Mouse (Mus musculus): ENCODE data around the gene Gpr15. TPM values are rescaled to one million over a fixed set of nuclear protein-coding genes. Genes with fewer than 3 reads are reported as not detected.
A peak's percentile ranks its signal among the peaks of the same experiment; 100 is the strongest.

Gene Gpr15
- polyA plus RNA-seq, 1 experiment from 2014 or later, result not detected

DNA sequence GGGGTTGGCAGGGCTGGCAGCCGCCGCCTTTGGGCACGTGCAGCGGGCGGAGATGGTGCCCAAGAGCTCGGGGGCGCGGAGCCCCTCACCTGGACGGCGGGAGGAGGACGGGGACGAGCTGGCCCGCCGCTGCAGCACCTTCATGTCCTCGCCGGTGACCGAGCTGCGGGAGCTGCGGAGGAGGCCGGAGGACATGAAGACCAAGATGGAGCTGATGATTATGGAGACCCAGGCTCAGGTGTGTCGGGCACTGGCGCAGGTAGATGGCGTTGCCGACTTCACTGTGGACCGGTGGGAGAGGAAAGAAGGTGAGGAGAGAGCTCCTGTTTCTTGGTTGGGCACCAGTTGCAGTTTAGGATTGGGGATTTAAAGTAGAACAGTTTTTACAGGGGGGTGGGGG is 48.2 kb downstream of the Gpr15 start:
- Histone ChIP-seq H3K4me1 (ENCODE audit: control insufficient read depth in 2 of 2, insufficient read depth in 2 of 2, low read length in 2 of 2) (peaks cover 2 to 23% of the 10 kb centered on the region in 2 experiments), H3K36me3 (ENCODE audit: control insufficient read depth, insufficient read depth, low read length) (peaks cover 27% of the 10 kb centered on the region), H3K4me2 (ENCODE audit: low read length) (peak overlapping the region; percentile 83), H3K9ac (ENCODE audit: low read length) (peak overlapping the region; percentile 89), H3K4me3 (ENCODE audit: control insufficient read depth in 1 of 2, insufficient read depth in 1 of 2, low read depth in 1 of 2, low read length in 2 of 2) (peak overlapping the region; percentile 92 to 93), H3K27ac (replicated peaks in 1 of 2; ENCODE audit: control insufficient read depth in 1 of 2, insufficient read depth in 1 of 2, low read depth in 2 of 2, low read length in 2 of 2) (peak overlapping the region; percentile 85 to 91; a peak in 3 of 4 replicates), H3K9me3 (ENCODE audit: control insufficient read depth, low read length) (no peaks in the 10 kb centered on the region), H3K27me3 (ENCODE audit: control insufficient read depth, insufficient read depth, low read length) (no peaks in the 10 kb centered on the region)
- 1% methylated on average over 25 of the region's 25 CpGs for WGBS
- no peak for ATAC-seq (ENCODE audit: insufficient number of reproducible peaks, insufficient read depth, low FRiP score, low read depth)

- peak within 1 kb of the TSS; percentile 92 to 93 for H3K4me3 ChIP-seq (ENCODE audit: control insufficient read depth in 1 of 2, insufficient read depth in 1 of 2, low read depth in 1 of 2, low read length in 2 of 2)
- peaks cover 2 to 23% of the 10 kb centered on the region in 2 experiments for H3K4me1 ChIP-seq (ENCODE audit: control insufficient read depth in 2 of 2, insufficient read depth in 2 of 2, low read length in 2 of 2)
- H3K27me3 ChIP-seq (ENCODE audit: control insufficient read depth, insufficient read depth, low read length), result no peaks in the 10 kb centered on the region
- peaks cover 21% of the 10 kb centered on the region for H3K36me3 ChIP-seq (ENCODE audit: control insufficient read depth, insufficient read depth, low read length)
- H3K9ac ChIP-seq (ENCODE audit: low read length), result peak within 1 kb of the TSS; percentile 89
- H3K9me3 ChIP-seq (ENCODE audit: control insufficient read depth, low read length), result no peaks in the 10 kb centered on the region
- peak; percentile 97 for ATAC-seq (ENCODE audit: insufficient number of reproducible peaks, insufficient read depth, low FRiP score, low read depth)
- H3K27ac ChIP-seq (replicated peaks in 1 of 2; ENCODE audit: control insufficient read depth in 1 of 2, insufficient read depth in 1 of 2, low read depth in 2 of 2, low read length in 2 of 2), result peak within 1 kb of the TSS; percentile 85 to 91
- WGBS, result under 1% methylated on average over 47 of the region's 51 CpGs
- peak within 1 kb of the TSS; percentile 83 for H3K4me2 ChIP-seq (ENCODE audit: low read length)
Observed at GRCm38 (mm10) chr16:58669917-58670630, 48.8 kb downstream of the Gpr15 start, which contains the start of gene Cpox. Cpox (plus strand) TSS chr16:58670292.

DNA sequence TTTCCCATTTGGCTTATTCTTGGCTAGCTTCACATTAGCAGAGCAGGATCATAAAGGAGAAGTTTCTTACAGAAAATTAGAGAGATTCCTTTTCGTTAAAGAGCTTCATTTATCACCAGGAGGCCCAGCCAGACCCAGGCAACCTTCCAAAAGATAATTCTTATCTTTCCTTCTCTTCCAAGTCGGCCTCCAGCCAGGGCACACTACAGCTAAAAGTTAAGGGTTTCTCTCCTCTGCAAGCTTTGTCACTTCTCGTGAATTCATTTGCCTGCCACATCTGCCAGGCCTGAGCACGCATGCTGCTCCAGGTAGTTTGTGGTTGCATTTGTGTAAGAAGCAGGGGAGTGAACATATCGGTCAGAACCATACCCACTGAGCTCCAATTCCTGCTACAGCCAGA is 49.6 kb downstream of the Gpr15 start:
- peaks cover 13% of the 10 kb centered on the region for H3K36me3 ChIP-seq (ENCODE audit: control insufficient read depth, insufficient read depth, low read length)
- no peaks in the 10 kb centered on the region for H3K9me3 ChIP-seq (ENCODE audit: control insufficient read depth, low read length)
- peak overlapping the region in 1 of 2 experiments; percentile 92; a peak in 2 of 4 replicates for H3K4me3 ChIP-seq (ENCODE audit: control insufficient read depth in 1 of 2, insufficient read depth in 1 of 2, low read depth in 1 of 2, low read length in 2 of 2)
- peak overlapping the region; percentile 76 to 91 for H3K27ac ChIP-seq (replicated peaks in 1 of 2; ENCODE audit: control insufficient read depth in 1 of 2, insufficient read depth in 1 of 2, low read depth in 2 of 2, low read length in 2 of 2)
- peaks cover 2 to 23% of the 10 kb centered on the region in 2 experiments for H3K4me1 ChIP-seq (ENCODE audit: control insufficient read depth in 2 of 2, insufficient read depth in 2 of 2, low read length in 2 of 2)
- ATAC-seq (ENCODE audit: insufficient number of reproducible peaks, insufficient read depth, low FRiP score, low read depth), result no peak
- peak overlapping the region; percentile 89 for H3K9ac ChIP-seq (ENCODE audit: low read length)
- H3K27me3 ChIP-seq (ENCODE audit: control insufficient read depth, insufficient read depth, low read length), result no peaks in the 10 kb centered on the region
- H3K4me2 ChIP-seq (ENCODE audit: low read length), result peak overlapping the region; percentile 83
- 4% methylated on average over 5 of the region's 5 CpGs for WGBS

DNA sequence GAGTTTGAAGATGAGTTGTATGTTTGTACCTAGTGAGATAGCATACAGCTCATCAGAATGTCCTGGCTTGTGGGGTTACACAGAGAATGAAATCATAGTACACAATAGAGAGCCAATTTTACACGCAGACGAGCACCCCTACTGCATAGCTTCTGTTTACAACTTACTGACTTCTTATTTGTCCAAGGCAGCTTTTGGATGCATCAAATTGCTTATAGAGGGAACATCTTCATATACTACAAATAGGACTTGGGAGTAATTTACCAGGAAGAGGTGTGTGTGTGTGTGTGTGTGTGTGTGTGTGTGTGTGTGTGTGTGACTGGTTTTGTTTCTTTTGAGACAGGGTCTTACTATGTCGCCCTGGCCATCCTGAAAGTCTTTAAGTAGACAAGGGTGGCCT is 50.3 kb downstream of the Gpr15 start:
- Histone ChIP-seq H3K27ac (replicated peaks in 1 of 2; ENCODE audit: control insufficient read depth in 1 of 2, insufficient read depth in 1 of 2, low read depth in 2 of 2, low read length in 2 of 2) (peak overlapping the region in 1 of 2 experiments; percentile 91; a peak in 2 of 4 replicates), H3K36me3 (ENCODE audit: control insufficient read depth, insufficient read depth, low read length) (peaks cover 6% of the 10 kb centered on the region), H3K9me3 (ENCODE audit: control insufficient read depth, low read length) (no peaks in the 10 kb centered on the region), H3K4me3 (ENCODE audit: control insufficient read depth in 1 of 2, insufficient read depth in 1 of 2, low read depth in 1 of 2, low read length in 2 of 2) (no peak overlapping the region), H3K27me3 (ENCODE audit: control insufficient read depth, insufficient read depth, low read length) (no peaks in the 10 kb centered on the region), H3K9ac (ENCODE audit: low read length) (no peak overlapping the region), H3K4me1 (ENCODE audit: control insufficient read depth in 2 of 2, insufficient read depth in 2 of 2, low read length in 2 of 2) (peaks cover 2 to 23% of the 10 kb centered on the region in 2 experiments), H3K4me2 (ENCODE audit: low read length) (no peak overlapping the region)
- 73% methylated on average over 3 of the region's 3 CpGs for whole genome bisulfite sequencing
- ATAC-seq (ENCODE audit: insufficient number of reproducible peaks, insufficient read depth, low FRiP score, low read depth), result no peak

Small RNAs within 50 kb of the gene (microRNA-seq; reads per million reads assigned to microRNA genes)
- gene Gm27564, result not detected

Other genes with a start within 250 kb of the Gpr15 start
- 11.4 and 16.0 TPM in 2 replicates for gene St3gal6, start 194.8 kb downstream of the Gpr15 start, polyA plus RNA-seq (2014; fragmentation: Nextera tagmentation; extraction: Ambion mirVana)
- not detected in 2 replicates for gene Gm813, start 102.1 kb downstream of the Gpr15 start, polyA plus RNA-seq (2014; fragmentation: Nextera tagmentation; extraction: Ambion mirVana)
- not detected in 2 replicates for gene E330017A01Rik, start 80.3 kb downstream of the Gpr15 start, polyA plus RNA-seq (2014; fragmentation: Nextera tagmentation; extraction: Ambion mirVana)
- gene Cpox, start 48.8 kb downstream of the Gpr15 start, polyA plus RNA-seq (2014; fragmentation: Nextera tagmentation; extraction: Ambion mirVana), result 38.4 and 41.3 TPM in 2 replicates
- gene Cldnd1, start 8.8 kb upstream of the Gpr15 start, polyA plus RNA-seq (2014; fragmentation: Nextera tagmentation; extraction: Ambion mirVana), result 106 and 111 TPM in 2 replicates
- gene Olfr172, start 44.1 kb upstream of the Gpr15 start, polyA plus RNA-seq (2014; fragmentation: Nextera tagmentation; extraction: Ambion mirVana), result not detected in 2 replicates
- gene Olfr173, start 81.2 kb upstream of the Gpr15 start, polyA plus RNA-seq (2014; fragmentation: Nextera tagmentation; extraction: Ambion mirVana), result not detected in 2 replicates
- gene Olfr175-ps1, start 107.7 kb upstream of the Gpr15 start, polyA plus RNA-seq (2014; fragmentation: Nextera tagmentation; extraction: Ambion mirVana), result not detected in 2 replicates
- not detected in 2 replicates for gene Olfr177, start 155.7 kb upstream of the Gpr15 start, polyA plus RNA-seq (2014; fragmentation: Nextera tagmentation; extraction: Ambion mirVana)
- gene Olfr178, start 173.0 kb upstream of the Gpr15 start, polyA plus RNA-seq (2014; fragmentation: Nextera tagmentation; extraction: Ambion mirVana), result not detected in 2 replicates
- gene Olfr181, start 209.7 kb upstream of the Gpr15 start, polyA plus RNA-seq (2014; fragmentation: Nextera tagmentation; extraction: Ambion mirVana), result not detected in 2 replicates
- not detected in 2 replicates for gene Olfr180, start 210.3 kb upstream of the Gpr15 start, polyA plus RNA-seq (2014; fragmentation: Nextera tagmentation; extraction: Ambion mirVana)